Mouse (Mus musculus): Measurements from ENCODE around the gene Myo1f. TPM values are rescaled to one million over a fixed set of nuclear protein-coding genes. Genes with fewer than 3 reads are reported as not detected.
A peak's percentile ranks its signal among the peaks of the same experiment; 100 is the strongest.

Myo1f gene
- 2.8 and 3.8 TPM in 2 replicates for polyA plus RNA-seq (2015; fragmentation: Nextera tagmentation; extraction: Ambion mirVana)

DNA sequence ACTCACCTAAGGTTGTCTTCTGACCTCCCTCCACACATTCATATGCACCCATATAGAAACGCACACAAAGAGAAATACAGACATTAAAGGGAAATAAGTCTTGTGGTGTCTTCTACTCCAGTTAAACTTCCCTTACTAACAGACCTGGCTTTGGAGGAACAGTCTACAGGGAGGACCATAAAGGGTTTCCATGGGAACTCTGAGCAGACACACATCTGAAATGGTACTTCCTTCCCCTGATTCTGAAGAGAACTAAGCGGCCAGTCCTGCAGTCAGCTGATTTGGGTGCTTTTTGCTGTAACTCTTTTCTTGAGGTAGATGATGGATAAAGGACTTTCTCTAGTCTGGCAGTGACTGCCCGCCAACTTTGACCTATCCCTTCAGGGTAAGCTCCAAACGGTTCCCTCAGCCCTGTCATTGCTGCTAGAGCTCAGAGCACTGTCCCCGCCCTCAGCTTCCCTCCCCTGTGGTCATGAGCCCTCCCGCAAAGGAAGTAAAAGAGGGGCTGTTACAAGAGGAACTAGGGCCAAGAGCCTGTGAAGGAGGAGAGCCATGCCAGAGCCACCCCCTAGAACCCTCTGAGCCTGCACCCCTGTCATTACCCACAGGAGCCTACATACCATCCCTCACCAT, at the start of gene Myo1f:
Myo1f (plus strand) TSS at position 485 of the 633 bp plus-strand sequence.
- Histone ChIP-seq H3K27ac (ENCODE audit: low read length) (no peak within 1 kb of the TSS), H3K27me3 (ENCODE audit: control insufficient read depth, insufficient read depth, low read length) (no peaks in the 10 kb centered on the region), H3K4me2 (ENCODE audit: low read depth, low read length) (no peak within 1 kb of the TSS; the same call in 1 of the 2 replicates), H3K4me1 (ENCODE audit: control insufficient read depth, insufficient read depth, low read length) (no peaks in the 10 kb centered on the region), H3K9me3 (replicated peaks; ENCODE audit: control insufficient read depth, low read length) (no peaks in the 10 kb centered on the region), H3K9ac (ENCODE audit: low read length) (no peak within 1 kb of the TSS), H3K36me3 (ENCODE audit: control insufficient read depth, insufficient read depth) (no peaks in the 10 kb centered on the region), H3K4me3 (ENCODE audit: low read length) (no peak within 1 kb of the TSS)
- ATAC-seq (replicated peaks; ENCODE audit: extremely low read depth, insufficient read depth, low FRiP score), result no peak
- WGBS, result 40% methylated on average over 6 of the region's 6 CpGs

DNA sequence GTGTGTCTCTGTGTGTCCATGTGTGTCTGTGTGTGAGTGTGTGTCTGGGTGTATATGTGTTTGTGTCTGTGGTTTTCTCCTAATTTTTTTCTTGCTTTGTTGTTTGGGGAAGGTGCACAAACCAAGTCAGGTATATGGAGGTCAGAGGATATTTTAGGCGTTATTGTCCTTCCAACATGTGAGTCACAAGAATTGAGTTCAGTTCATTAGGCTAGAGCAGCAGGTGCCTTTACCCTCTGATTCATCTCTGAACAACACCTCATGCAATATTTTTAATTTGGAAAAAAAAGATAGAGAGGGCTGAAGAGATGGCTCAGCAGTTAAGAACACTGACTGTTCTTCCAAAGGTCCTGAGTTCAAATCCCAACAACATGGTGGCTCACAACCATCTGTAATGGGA, 47.1 kb upstream of the Myo1f start:
- Histone ChIP-seq H3K9ac (ENCODE audit: low read length) (no peak overlapping the region), H3K4me2 (ENCODE audit: low read depth, low read length) (no peak overlapping the region), H3K36me3 (ENCODE audit: control insufficient read depth, insufficient read depth) (no peaks in the 10 kb centered on the region), H3K4me3 (ENCODE audit: low read length) (no peak overlapping the region), H3K9me3 (replicated peaks; ENCODE audit: control insufficient read depth, low read length) (no peaks in the 10 kb centered on the region), H3K27ac (ENCODE audit: low read length) (no peak overlapping the region), H3K4me1 (ENCODE audit: control insufficient read depth, insufficient read depth, low read length) (peaks cover 7% of the 10 kb centered on the region; the same call in 1 of the 2 replicates), H3K27me3 (ENCODE audit: control insufficient read depth, insufficient read depth, low read length) (no peaks in the 10 kb centered on the region)
- ATAC-seq (replicated peaks; ENCODE audit: extremely low read depth, insufficient read depth, low FRiP score), result no peak
- WGBS, result 91% methylated on average over 1 of the region's 1 CpGs

DNA sequence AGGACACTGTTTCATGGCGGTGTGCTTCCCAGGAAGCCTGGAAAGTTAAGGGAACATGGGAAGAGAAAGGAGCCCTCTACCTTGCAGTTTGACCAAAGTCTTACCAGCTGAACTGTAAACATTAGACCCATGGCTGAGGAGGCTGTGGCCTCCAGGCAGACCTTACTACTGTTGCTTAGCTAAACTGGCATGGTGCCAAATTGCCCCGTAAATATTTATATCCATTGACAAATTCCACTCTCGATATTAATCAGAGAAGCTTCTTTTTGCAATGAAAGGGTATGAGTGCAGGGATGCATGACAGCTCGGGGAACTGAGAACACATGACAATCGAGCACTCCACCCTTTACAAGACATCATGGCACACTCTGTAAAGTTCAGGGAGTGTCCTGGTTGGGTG, 45.3 kb upstream of the Myo1f start:
- H3K9ac ChIP-seq (ENCODE audit: low read length), result no peak overlapping the region
- H3K4me1 ChIP-seq (ENCODE audit: control insufficient read depth, insufficient read depth, low read length), result no peaks in the 10 kb centered on the region
- H3K36me3 ChIP-seq (ENCODE audit: control insufficient read depth, insufficient read depth), result no peaks in the 10 kb centered on the region
- no peak for ATAC-seq (replicated peaks; ENCODE audit: extremely low read depth, insufficient read depth, low FRiP score)
- no peak overlapping the region for H3K4me3 ChIP-seq (ENCODE audit: low read length)
- no peaks in the 10 kb centered on the region for H3K27me3 ChIP-seq (ENCODE audit: control insufficient read depth, insufficient read depth, low read length)
- H3K4me2 ChIP-seq (ENCODE audit: low read depth, low read length), result no peak overlapping the region
- no peaks in the 10 kb centered on the region for H3K9me3 ChIP-seq (replicated peaks; ENCODE audit: control insufficient read depth, low read length)
- WGBS, result 66% methylated on average over 5 of the region's 5 CpGs
- no peak overlapping the region for H3K27ac ChIP-seq (ENCODE audit: low read length)

DNA sequence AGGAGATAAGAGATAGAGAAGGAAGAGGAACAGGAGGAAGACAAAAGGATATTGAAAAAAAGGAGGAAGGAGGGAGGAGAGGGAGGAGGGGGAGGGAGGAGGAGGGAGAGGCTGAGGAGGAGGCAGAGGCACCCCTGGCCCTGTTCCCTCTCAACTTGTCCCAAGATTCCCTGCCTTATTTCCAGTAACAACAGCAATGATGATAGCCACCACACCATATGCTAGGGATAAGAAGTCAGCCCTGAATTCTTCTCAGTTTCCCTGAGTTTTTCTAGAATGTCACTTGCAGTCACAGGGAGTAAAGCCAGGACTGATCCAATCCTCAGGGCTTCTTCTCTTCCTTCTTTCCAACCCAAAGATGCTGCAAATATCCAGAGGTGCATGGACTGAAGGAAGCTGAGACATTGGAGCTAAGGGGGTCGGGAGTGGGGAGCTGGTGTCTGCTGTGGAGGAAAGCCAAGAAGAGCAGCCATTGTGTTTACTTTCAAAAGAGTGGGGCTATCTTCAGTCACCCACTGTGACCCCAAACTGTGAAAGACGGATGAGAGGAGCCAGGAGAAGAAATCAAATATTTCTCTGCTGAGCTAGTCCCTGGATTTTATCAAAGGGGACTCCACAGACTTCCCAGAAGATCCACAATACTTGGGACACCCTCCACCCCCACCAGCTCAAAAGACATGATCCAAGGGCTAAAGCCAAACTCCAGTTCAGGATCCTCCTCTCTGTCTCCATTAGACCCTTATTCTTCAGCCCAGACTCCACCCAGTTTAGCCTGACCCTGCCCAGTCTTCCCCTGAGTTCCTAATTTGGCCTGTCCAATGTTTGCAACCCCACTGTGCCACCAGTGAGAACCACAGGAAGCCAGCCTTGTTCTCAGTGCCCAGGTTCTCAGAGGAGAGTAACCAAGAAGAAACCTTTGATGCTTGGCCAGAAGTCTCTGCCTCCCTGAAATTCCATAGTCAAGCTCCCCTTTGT, 42.8 kb upstream of the Myo1f start:
- ATAC-seq (replicated peaks; ENCODE audit: extremely low read depth, insufficient read depth, low FRiP score), result no peak
- Histone ChIP-seq H3K27me3 (ENCODE audit: control insufficient read depth, insufficient read depth, low read length) (no peaks in the 10 kb centered on the region), H3K9ac (ENCODE audit: low read length) (no peak overlapping the region), H3K27ac (ENCODE audit: low read length) (no peak overlapping the region), H3K4me1 (ENCODE audit: control insufficient read depth, insufficient read depth, low read length) (no peaks in the 10 kb centered on the region), H3K4me2 (ENCODE audit: low read depth, low read length) (no peak overlapping the region), H3K36me3 (ENCODE audit: control insufficient read depth, insufficient read depth) (no peaks in the 10 kb centered on the region), H3K4me3 (ENCODE audit: low read length) (no peak overlapping the region), H3K9me3 (replicated peaks; ENCODE audit: control insufficient read depth, low read length) (no peaks in the 10 kb centered on the region)
- 25% methylated on average over 2 of the region's 2 CpGs for WGBS

DNA sequence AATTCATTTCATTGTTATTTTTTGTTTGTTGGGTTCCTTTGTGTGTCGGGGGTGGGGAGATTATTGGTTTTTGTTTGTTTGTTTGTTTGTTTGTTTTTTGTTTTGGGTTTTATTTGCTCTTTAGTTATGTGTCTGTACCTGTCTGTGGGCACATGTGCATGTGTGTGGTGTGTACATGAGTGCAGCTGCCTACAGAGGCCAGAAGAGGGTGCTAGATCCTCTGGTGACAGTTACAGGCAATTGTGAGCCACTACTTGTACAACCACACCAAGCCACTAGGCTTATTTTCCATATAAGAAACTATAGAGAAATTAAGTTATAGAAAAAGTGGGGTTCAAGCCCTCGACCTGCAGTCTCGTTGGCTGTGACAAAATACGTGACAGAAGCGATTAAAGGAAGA, 41.6 kb upstream of the Myo1f start:
- Histone ChIP-seq H3K4me2 (ENCODE audit: low read depth, low read length) (no peak overlapping the region), H3K27me3 (ENCODE audit: control insufficient read depth, insufficient read depth, low read length) (no peaks in the 10 kb centered on the region), H3K9me3 (replicated peaks; ENCODE audit: control insufficient read depth, low read length) (no peaks in the 10 kb centered on the region), H3K36me3 (ENCODE audit: control insufficient read depth, insufficient read depth) (no peaks in the 10 kb centered on the region), H3K9ac (ENCODE audit: low read length) (no peak overlapping the region), H3K4me1 (ENCODE audit: control insufficient read depth, insufficient read depth, low read length) (no peaks in the 10 kb centered on the region), H3K27ac (ENCODE audit: low read length) (no peak overlapping the region), H3K4me3 (ENCODE audit: low read length) (no peak overlapping the region)
- ATAC-seq (replicated peaks; ENCODE audit: extremely low read depth, insufficient read depth, low FRiP score), result no peak
- WGBS, result 76% methylated on average over 5 of the region's 5 CpGs

DNA sequence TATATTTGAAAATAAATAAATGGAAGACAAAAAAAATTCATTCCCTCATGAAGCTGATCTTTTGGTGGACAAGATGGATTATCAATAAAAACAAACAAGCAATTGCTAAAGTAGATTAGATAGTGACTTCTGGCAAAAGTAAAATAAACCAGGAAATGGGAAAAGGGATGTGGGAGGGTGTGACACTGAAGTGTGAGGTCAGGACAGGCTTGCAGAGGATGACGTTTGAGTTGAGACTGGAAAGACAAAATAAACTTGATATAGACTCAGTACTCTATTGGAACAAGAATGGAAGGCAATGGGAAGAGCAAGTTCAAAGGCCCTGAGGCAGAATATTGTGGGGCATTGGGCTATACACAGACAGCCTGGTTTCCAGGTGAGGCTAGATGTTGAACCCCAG, 35.1 kb upstream of the Myo1f start:
- H3K4me2 ChIP-seq (ENCODE audit: low read depth, low read length), result no peak overlapping the region
- H3K27ac ChIP-seq (ENCODE audit: low read length), result no peak overlapping the region
- no peak overlapping the region for H3K9ac ChIP-seq (ENCODE audit: low read length)
- H3K27me3 ChIP-seq (ENCODE audit: control insufficient read depth, insufficient read depth, low read length), result no peaks in the 10 kb centered on the region
- H3K4me1 ChIP-seq (ENCODE audit: control insufficient read depth, insufficient read depth, low read length), result peaks cover 2% of the 10 kb centered on the region; the same call in 1 of the 2 replicates
- 20% methylated on average over 1 of the region's 1 CpGs for WGBS
- no peaks in the 10 kb centered on the region for H3K36me3 ChIP-seq (ENCODE audit: control insufficient read depth, insufficient read depth)
- H3K4me3 ChIP-seq (ENCODE audit: low read length), result no peak overlapping the region
- no peak for ATAC-seq (replicated peaks; ENCODE audit: extremely low read depth, insufficient read depth, low FRiP score)
- H3K9me3 ChIP-seq (replicated peaks; ENCODE audit: control insufficient read depth, low read length), result no peaks in the 10 kb centered on the region

DNA sequence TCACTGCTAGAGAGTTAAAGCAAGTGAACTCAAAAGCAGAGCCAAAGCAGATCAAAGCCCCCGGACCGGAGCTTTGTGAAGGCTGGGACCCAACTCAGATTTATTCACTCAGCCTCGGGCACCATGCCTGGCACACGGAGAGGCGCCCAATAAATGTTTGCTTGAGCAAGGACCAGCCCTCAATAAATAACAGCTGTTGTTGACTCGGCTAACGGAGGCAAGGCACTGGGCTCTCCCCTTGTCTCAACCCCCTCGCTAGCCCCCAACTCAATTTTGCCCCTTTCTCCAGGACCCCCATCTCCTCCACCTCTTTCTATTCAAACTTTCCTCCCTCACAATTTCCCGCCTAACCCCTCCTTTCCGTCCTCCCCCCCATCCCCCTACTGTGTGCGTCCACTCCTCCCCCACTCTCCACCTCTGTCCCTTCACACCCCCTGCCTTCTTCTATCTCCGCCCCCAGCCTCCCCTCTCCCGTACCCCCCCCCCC, 32.0 kb upstream of the Myo1f start:
- no peaks in the 10 kb centered on the region for H3K27me3 ChIP-seq (ENCODE audit: control insufficient read depth, insufficient read depth, low read length)
- WGBS, result 13% methylated on average over 12 of the region's 13 CpGs
- ATAC-seq (replicated peaks; ENCODE audit: extremely low read depth, insufficient read depth, low FRiP score), result peak; percentile 52; the same call in 1 of the 2 replicates

DNA sequence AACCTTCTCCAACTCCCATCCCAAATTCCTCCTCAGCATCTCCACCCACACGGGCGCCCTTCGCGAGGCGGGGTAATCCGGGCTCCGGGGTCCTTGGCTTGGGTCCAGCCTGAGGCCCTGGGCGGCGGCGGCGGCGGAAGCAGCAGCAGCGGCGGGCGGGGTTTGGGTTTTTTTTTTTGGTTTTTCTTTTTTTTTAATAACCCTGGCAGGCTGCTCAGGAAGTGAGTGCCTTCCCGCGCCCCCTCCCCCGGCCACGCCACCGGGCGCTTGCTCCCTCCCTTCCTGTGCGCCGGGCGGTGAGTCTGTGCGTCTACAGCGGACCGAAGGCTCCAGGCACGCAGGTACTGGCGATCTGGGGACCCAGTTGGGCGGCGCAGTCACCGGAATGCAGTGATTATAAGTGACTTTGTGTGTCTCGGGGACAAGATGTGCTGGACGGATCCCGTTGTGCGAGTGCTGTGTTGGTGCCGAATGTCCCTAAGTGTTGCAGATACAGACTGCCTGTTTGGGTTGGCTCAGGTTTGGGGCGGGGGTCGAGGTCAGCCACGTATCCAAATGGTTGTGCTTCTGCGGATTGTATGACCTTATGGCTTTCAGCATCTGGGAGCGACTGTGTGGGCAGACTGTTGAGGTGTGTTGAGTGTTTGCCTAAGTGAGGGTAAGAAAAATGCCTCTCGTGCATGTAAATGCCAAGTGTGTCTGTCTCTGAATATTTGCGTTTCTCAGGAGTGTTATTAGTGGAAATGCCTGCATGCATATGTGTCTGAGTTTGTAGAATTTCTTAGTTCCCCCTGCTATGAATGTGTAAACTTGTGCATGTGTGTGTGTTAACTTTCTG, 31.4 kb upstream of the Myo1f start, which contains the start of gene Adamts10:
Adamts10 (plus strand) TSS at position 287 of the 838 bp plus-strand sequence.
- Histone ChIP-seq H3K27me3 (ENCODE audit: control insufficient read depth, insufficient read depth, low read length) (no peaks in the 10 kb centered on the region), H3K27ac (ENCODE audit: low read length) (peak within 1 kb of the TSS; percentile 74), H3K4me3 (ENCODE audit: low read length) (peak within 1 kb of the TSS; percentile 71), H3K36me3 (ENCODE audit: control insufficient read depth, insufficient read depth) (0 out of 2 replicates have a peak, but pooled peaks cover 3% of the 10 kb centered on the region), H3K9ac (ENCODE audit: low read length) (peak within 1 kb of the TSS; percentile 80), H3K4me1 (ENCODE audit: control insufficient read depth, insufficient read depth, low read length) (peaks cover 5% of the 10 kb centered on the region), H3K9me3 (replicated peaks; ENCODE audit: control insufficient read depth, low read length) (no peaks in the 10 kb centered on the region), H3K4me2 (ENCODE audit: low read depth, low read length) (peak within 1 kb of the TSS; percentile 85)
- peak; percentile 67; the same call in 1 of the 2 replicates for ATAC-seq (replicated peaks; ENCODE audit: extremely low read depth, insufficient read depth, low FRiP score)
- WGBS, result under 1% methylated on average over 44 of the region's 44 CpGs

More for the DNA sequence above, 32.0 kb upstream of the Myo1f start:
- Histone ChIP-seq H3K4me2 (ENCODE audit: low read depth, low read length) (peak overlapping the region; percentile 85), H3K9ac (ENCODE audit: low read length) (peak overlapping the region; percentile 80), H3K9me3 (replicated peaks; ENCODE audit: control insufficient read depth, low read length) (no peaks in the 10 kb centered on the region), H3K27ac (ENCODE audit: low read length) (peak overlapping the region; percentile 74), H3K36me3 (ENCODE audit: control insufficient read depth, insufficient read depth) (no peaks in the 10 kb centered on the region), H3K4me3 (ENCODE audit: low read length) (peak overlapping the region; percentile 71), H3K4me1 (ENCODE audit: control insufficient read depth, insufficient read depth, low read length) (peaks cover 5% of the 10 kb centered on the region)
